Mouse (Mus musculus) right cerebral cortex, postnatal 10 days (tissue): ENCODE results near the gene Srebf2.

Experiments
- DNase-seq, 2 experiments: peaks; one replicate each; pipeline ENCODE4 v3.0.0; 2021; ENCODE audit warnings: low spot score in 2 of 2

Gene Srebf2

DNA sequence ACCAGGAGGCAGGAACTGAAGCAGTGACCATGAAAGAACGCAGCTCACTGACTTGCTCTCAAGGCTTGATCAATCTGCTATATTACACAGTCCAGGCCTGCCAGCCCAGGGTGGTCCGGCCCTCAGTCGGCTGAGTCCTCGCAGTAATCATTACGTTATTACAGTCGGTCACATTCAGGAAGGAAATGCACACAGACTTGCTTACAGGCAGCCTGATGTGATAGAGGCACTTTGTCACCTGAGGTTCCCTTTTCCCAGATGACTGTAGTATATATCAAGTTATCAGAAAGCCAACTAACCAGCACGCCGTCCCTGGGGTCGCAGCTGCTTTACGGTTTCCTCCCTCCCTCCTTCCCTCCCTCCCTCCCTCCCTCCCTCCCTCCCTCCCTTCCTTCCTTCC is 9.9 kb downstream of the Srebf2 start:
- no peak for DNase-seq

DNA sequence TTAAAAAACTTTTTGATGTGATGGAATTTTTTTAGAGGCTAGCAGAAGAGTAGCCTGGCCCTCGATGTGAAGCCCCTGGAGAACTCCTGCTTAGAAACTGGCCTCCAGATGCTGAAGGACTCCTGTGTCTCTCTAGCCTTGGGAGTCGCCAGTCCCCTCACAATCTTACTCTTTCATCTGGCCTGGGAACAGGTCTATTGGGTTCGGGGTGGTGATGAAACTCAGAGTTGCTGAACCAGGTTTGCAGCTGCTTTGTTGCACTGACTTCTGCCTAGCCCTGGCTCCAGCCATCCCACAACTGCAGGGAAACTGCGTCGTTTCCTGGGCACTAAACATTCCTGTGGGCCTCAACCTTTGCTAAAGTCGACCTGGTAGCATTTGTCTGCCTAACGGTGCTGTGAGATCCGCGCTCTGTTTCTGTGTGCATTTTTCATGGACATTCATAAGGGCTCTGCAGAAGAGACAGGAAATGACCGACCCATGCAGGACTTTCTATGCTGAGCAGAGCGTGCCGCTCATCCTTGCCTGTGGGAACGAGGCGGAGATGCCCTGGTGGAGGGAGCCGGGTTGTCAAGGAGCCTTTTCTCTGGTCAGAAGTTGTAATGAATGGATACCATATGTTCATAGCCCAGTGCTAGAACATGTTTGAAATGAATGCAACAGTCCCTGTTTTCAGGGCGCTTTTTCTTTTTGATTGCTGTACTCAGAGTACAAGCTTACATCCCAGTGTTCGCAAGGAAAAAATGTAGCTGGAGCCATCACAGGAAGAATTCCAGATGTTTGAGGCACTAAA is 11.5 kb downstream of the Srebf2 start:
- no peak for DNase-seq

- DNase-seq: no peak
Measured at GRCm38 (mm10) chr15:82159471-82159870, 12.5 kb downstream of the Srebf2 start.

- DNase-seq: no peak
Measured at GRCm38 (mm10) chr15:82160731-82161640, 14.0 kb downstream of the Srebf2 start.

GRCm38 (mm10) chr15:82161965-82162600 is 15.1 kb downstream of the Srebf2 start:
- no peak for DNase-seq

DNA sequence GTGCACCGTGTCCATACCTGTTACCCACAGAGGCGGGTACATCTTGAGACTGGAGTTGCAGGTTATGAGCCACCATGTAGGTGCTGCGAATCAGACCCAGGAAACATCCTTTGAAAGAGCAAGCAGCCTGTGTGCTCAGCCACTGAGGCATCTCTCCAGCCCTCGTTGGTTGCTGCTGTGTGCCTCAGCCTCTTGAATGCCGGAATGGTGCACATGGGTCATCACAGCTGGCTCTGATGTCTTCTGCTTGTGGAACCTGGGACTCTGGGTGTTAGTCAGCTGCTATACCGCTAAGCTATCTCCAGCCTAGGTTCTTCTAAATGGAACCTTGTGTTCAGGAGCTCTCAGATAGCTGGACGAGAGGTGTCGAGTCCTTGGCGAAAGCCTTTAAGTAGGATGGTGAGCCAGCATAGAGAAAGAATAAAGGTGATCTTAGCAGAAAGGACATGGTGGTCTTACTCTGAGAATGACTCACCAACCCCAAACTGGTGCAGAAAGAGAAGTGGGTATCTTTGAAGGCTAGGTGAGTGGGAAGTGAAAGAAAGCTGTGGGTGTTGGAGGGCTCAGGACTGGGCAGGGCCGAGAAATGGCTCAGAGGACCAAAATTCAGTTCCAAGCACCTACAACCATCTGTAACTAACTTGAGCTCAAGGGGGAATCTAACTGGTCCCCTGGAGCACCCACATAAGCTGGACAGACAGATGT is 16.5 kb downstream of the Srebf2 start:
- DNase-seq: no peak

DNA sequence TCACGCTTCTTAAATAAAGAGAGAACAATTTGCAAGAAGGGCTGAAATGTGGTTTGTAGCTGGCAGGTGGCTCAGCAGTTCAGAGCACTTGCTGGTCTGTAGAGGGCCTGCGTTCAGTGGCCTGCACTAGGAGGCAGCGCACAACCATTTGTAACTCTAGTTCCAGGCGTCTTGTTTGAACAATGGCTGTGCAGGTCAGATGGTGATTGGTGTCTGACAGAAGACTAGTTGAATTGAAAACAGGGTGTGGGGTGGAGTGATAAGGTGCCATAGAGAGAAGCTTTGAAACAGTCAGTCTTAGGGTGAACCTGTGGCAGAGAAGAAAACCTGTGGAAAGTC is 17.0 kb downstream of the Srebf2 start:
- DNase-seq: no peak

- no peak for DNase-seq
Measured at GRCm38 (mm10) chr15:82164496-82164895, 17.5 kb downstream of the Srebf2 start.

DNA sequence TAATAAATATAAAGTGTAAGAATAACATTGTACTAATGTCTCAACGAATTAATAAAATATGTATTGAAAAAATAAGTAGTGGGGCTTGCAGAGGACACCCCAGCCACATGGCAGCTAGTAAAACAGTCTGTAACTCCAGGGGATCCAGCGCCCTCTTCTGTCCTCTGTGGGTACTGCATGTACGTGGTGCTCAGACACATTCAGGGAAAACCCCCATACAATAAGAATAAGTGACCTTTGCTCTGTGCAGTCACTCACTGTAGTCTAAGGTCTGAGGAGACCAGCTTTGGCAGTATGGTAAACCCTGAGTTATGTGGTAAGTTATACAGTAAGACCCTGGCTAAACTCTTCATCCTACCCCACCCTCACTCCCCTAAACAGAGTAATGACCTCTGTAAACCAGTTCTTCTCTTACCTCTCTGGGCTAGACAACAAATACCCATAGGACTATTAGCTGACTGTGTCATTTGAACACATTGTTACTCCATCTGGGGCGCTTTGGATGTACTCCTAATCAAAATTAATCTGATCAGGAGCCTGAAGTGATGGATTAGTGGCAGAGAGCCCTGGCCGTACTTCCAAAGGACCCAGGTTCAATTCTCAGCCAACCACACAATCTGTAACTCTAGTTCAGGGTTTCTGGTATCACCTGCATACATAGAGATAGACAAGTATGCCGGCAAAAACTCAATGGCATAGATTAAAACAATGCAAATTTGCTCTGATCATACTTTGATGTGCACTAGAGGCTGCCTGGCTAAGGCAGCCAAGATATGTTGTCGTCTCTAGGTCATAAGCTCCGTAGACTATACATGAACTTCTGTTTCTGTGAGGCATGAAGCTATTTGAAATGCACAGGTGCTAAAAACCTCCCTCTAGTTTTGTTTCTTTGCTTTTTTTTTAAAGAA is 18.6 kb downstream of the Srebf2 start:
- DNase-seq: peak; percentile 73 to 80

DNA sequence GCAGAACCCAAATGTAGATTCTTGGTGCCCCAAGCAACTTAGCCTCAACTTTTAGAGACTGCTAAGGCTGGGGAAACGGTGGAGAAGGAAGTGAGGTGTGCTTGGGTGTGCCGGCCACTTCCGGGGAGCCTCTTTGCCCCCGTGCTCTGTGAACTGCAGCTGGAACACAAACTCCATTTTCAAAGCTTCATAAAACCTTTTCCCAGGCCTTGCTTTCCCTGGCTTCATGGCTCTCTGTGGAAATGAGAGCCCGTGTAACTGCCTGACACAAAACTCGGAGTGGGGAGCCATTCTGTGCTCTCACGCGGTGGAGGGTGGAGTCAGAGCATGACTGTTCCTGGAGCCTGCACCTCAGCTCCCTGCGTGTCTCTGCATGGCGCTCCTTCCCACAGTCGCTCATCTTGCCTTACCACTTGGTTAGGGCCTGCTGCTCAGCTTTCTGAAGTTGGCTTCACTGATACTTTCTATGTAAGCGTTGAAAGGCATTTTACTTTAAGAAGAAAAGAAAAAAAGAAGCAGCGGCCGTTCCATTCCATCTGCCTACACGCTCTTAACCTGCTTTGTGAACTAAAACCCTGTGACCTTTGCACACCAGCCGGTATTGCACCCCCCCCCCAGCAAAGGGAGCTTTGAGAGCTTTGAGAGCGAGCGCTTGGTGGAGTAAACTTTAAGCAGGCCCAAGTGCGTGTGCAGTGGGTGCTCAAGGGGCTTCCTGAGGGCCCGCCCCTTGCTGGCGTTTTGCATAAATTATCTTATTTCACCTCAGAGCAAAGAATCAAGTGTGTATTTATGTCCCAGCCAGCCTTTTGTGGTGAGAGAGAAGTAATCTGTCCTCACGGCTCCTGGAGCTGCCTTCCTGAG is 19.5 kb downstream of the Srebf2 start:
- no peak for DNase-seq

- DNase-seq: no peak
Measured at GRCm38 (mm10) chr15:82167201-82168168, 20.5 kb downstream of the Srebf2 start.

DNA sequence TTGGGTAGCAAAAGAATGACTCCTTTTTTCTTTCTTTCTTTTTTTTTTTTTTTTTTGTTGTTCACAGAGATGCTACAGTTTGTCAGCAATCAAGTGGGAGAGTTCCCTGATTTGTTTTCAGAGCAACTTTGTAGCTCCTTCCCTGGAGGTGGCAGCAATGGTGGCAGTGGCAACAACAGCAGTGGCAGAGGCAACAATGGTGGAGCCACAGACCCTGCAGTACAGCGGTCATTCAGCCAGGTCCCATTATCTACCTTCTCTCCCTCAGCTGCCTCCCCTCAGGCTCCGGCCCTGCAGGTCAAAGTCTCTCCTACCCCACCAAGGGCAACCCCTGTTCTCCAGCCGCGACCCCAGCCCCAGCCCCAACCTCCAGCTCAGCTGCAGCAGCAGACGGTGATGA is 22.7 kb downstream of the Srebf2 start:
- no peak for DNase-seq

- DNase-seq: no peak
Measured at GRCm38 (mm10) chr15:82170437-82171377, 23.7 kb downstream of the Srebf2 start.

GRCm38 (mm10) chr15:82172648-82173047 is 25.7 kb downstream of the Srebf2 start:
- DNase-seq: no peak

DNA sequence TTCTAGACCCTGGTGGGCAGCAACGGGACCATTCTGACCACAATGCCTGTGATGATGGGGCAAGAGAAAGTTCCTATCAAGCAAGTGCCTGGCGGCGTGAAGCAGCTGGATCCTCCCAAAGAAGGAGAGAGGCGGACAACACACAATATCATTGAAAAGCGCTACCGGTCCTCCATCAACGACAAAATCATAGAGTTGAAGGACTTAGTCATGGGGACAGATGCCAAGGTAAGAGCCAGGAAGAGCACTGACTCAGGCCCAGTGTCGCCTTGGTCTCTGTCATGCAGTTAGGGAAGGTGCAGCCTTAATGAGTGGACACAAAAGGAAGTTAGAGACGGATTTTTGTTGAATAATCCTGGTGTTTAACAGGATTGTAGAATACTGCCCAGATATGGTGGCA is 28.1 kb downstream of the Srebf2 start:
- no peak for DNase-seq

GRCm38 (mm10) chr15:82177743-82178290 is 30.8 kb downstream of the Srebf2 start:
- DNase-seq: peak in 1 of 2 experiments; percentile 36

- DNase-seq: no peak
Measured at GRCm38 (mm10) chr15:82181131-82181530, 34.1 kb downstream of the Srebf2 start.
